Mouse (Mus musculus) mesoderm, embryonic 11.5 days (tissue): ENCODE measurements around the gene Gpha2.
A peak's percentile ranks its signal among the peaks of the same experiment; 100 is the strongest.

Experiments
- DNase-seq: peaks from one replicate; pipeline ENCODE4 v3.0.0-alpha.2; 2012; ENCODE audit warnings: low read depth, low spot score

Gpha2 gene

DNA sequence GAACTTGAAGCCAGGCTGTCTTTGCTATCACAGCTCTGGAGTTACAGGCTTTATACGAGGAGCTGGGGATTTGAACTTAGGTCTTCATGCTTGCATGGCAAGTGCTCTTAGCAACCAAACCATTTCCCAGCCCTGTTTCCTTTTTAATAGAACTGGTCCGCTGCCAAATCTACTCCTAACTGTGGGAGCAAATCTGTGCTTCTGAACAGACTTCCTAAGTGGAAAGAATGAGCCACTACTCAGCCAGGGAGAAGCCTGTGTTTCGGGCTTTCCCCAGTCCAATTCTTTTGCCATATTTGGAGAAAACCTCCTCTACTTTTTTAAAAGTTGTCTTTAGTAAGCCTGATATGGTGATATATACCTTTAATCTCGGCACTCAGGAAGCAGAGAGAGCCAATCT, 46.6 kb downstream of the Gpha2 start:
- DNase-seq = no peak

DNA sequence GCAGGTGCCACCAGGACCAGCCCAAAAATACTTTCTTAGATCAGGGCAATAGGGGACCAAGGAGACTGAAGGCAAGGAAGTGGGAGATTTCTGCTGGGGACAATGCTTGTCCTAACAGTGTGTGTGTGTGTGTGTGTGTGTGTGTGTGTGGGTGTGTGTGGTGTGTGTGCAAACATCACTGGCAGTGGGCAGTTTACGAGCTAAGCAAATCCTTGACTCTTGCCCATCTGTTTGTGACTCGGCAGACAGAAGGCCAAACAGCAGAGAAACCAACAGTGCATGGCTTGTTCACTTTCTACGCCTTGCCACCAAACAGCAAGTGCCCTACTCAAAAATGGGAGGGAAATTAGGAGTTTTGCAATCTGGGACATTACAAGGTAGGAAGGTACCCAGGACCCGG, 47.4 kb downstream of the Gpha2 start:
- DNase-seq = no peak

DNA sequence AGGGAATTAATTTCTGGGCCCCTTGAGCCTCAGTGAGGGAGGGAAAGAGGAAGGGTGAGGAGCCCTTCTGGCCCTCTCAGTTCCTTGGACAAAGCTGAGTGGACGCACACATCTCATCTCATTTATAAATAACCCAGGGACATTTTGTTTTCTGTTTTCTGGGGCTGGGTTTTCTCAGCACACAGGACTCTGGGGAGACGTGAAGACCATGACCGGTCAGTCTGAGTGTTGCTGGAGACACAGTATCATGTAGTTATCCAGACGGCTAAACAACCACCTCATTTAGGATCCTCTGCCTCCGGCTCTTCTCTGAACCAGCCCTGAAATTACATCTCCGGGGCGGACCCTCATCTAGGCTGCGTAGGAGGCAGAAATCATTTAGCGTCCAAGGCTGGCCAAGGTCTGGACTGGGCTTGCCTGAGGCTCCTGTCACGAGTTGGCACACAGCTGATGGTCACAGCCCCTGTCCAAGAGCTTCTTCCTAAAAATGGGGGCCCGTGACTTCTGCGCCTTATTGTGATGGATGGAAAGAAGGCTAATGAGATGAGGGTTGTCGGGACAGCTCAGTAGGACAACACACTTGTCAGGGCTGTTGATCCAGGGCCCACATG, 47.9 kb downstream of the Gpha2 start:
- DNase-seq = no peak

DNA sequence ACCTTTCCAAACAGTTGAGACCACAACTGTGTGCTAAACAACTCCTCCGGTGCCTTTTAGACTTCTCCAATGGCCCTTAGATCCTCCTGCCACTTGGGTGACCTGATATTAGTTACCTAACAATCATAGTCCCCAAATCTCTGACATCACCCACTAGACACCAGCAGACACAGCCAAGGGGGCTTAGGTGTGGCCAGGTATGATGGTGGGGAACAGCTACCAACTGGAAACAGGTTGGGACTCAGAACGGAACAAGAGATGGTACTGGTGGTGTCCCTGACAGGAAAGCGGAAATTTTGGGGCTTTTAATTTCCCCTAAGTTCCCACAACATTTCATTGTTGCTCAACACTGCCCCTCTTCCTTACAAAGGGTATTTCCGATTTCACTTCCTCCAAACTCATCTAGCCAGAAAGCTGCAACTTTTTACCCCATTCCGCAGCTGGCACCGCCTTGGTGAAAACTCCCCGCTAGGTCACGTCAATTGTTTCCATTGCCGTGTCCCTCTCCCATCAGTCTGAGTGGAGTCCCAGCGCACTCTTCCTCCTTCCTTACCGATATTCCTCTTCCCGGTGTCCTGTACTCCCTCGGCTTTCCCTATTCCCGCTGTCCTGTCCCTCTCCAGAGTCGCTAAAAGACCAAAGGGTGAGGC, 49.7 kb downstream of the Gpha2 start:
- no peak for DNase-seq

DNA sequence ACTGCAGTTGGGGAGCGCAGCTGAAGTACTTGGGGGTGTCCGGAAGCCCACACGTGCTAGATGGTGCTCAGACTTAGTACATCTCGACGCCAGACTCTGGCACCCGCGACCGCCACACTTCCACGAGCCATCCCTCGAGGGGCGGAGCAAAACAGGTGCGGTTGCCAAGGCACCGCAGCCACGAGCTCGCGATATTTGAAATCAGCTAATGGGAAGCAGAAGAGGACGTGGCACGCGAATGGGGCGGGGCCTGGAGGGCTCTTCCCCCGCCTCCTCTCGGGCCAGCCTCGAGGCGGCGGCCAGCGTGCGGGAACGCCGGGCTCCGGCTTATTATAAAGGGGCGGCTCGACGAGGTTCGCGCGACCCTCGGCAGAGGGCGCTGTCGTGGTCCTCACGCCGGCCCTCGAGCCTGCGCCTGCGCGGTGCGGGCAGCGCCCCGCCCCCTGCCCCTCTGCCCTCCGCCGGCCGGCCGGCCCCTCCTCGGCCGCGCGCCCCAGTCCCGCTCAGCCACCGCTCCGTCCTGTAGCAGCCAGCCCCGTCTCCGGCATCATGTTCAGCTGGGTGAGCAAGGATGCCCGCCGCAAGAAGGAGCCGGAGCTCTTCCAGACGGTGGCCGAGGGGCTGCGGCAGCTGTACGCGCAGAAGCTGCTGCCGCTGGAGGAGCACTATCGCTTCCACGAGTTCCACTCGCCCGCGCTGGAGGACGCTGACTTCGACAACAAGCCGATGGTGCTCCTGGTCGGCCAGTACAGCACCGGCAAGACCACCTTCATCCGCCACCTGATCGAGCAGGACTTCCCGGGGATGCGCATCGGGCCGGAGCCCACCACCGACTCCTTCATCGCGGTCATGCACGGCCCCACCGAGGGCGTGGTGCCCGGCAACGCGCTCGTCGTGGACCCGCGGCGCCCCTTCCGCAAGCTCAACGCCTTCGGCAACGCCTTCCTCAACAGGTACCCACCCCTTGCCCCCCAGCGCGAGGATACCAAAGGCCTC, 50.5 kb downstream of the Gpha2 start, which contains the start of gene Ehd1:
TSS of gene Ehd1 (plus strand) at position 300 of the 996 bp plus-strand sequence.
- peak; percentile 99 for DNase-seq
